Mouse (Mus musculus) c-Kit-positive CD71-positive TER-119-negative erythroid progenitor cells, embryonic 14.5 days (primary cell): Measurements from ENCODE around the gene Smpdl3b.
"Not testable (repeated sequence)": the region's sequence is repeated elsewhere in the genome, so short reads cannot be mapped to it uniquely, and the experiment has no call there.

Experiments used
- DNase-seq: peaks from one replicate; pipeline ENCODE4 v3.0.0-alpha.2; 2013; ENCODE audit warnings: low read depth

The Smpdl3b gene

GRCm38 (mm10) chr4:132756974-132757373 is at the start of gene Smpdl3b:
Gene Smpdl3b, minus strand, starts transcription at chr4:132757252.
- no peak for DNase-seq

- DNase-seq = no peak
Observed at GRCm38 (mm10) chr4:132806620-132807191, 49.7 kb upstream of the Smpdl3b start.

GRCm38 (mm10) chr4:132805599-132806197 is 48.6 kb upstream of the Smpdl3b start:
- no peak for DNase-seq

DNA sequence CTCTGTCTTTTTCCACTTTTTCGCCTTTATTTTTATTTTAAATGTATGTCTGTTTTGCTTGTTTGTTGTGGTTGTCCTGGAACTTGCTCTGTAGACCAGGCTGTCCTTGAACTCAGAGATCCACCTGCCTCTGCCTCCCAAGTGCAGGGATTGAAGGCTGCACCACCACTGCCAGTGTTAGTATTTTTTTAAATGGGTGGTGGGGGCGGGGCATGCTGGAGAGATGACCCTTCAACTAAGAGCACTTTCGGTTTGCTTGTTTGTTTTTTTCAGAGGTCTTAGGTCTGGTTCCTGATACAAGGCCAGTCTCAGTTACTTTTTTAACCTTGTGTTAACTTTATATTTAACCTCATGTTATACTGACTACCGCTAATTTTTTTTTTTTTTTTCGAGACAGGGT is 48.1 kb upstream of the Smpdl3b start:
- no peak for DNase-seq

- DNase-seq = no peak
Observed at GRCm38 (mm10) chr4:132804331-132804730, 47.3 kb upstream of the Smpdl3b start.

DNA sequence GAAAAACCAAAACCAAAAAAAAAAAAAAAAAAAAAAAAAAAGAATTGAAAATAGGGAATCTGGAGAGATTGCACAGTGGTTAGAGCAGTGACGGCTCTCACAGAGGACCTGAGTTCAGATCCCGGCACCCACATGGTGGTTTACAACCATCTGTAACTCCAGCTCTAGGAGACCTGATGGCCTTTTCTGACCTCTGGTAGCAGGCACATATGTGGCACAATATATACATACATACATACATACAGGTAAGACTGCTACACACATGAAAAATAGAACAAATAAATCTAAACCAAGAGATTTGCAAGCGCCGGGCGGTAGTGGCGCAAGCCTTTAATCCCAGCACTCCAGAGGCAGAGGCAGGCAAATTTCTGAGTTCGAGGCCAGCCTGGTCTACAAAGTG is 46.8 kb upstream of the Smpdl3b start:
- no peak for DNase-seq

GRCm38 (mm10) chr4:132803212-132803611 is 46.2 kb upstream of the Smpdl3b start:
- no peak for DNase-seq

DNA sequence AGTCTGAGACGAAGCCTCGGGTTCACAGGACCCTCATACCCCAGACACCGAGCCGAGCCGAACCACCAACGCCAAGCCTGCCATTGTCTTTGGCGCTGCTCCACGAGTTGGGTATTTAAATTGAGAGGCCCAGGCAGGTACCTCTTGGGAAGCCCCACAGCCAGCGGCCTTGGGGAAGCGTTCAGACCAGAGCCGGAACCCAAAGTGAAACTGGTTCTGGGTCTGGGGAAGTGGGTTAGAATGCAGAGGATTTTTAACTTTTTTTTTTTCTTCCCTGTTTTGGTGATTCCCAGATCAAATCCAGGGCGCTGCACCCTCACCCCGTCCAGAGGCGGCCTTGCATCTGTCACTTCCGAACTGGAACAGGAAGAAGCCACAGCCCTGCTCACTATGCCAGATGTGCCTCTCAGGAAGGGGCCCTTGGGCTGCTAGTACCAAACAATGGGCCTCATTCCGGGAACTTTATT is 45.2 kb upstream of the Smpdl3b start:
- no peak for DNase-seq

- no peak for DNase-seq
Observed at GRCm38 (mm10) chr4:132801176-132802077, 44.4 kb upstream of the Smpdl3b start.

DNA sequence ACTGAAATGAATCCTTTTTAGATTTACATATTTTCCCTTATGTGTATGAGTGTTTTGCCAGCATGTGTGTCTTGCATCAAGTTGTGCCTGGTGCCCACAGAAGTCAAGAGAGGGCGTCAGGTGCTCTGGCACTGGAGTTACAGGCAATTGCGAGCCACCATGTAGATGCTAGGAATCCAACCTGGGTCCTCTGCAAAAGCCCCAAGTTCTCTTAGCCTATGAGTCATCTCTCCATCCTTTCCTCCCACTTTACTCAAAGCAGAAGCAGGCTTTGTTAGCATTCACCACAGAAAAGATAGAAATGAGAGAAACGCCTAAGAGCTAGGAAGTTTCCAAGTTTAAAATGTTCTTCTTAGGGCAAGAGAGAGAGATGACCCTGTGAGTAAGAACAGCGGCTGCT is 42.8 kb upstream of the Smpdl3b start:
- no peak for DNase-seq

DNA sequence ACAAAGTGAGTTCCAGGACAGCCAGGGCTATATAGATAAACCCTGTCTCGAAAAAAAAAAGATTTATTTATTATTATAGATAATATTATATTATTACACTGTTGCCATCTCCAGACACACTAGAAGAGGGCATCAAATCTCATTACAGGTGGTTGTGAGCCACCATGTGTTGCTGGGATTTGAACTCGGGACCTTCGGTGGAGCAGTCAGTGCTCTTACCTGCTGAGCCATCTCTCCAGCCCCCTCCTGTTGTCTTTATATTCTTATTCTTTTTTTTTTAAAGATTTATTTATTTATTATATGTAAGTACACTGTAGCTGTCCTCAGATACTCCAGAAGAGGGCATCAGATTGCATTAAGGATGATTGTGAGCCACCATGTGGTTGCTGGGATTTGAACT is 41.6 kb upstream of the Smpdl3b start:
- DNase-seq = not testable (repeated sequence)

DNA sequence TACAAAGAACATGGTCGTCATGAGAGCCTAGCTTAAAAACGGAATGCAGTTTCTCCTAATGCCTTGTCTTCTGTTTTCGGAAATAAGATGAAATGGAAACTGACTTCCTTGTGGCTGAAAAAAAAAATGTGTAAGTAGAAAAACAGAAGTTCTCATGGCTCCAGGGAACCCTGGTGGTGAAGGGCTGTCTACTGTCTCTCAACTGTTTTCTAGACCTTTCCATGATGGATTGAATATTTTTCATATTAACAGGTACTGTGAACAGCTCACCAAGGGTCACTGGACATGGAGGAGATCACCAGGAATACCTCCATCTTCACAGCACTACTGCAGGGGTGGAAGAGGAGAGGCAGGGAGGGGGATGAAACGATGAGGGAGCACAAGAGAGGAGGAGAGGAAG is 41.0 kb upstream of the Smpdl3b start:
- no peak for DNase-seq

DNA sequence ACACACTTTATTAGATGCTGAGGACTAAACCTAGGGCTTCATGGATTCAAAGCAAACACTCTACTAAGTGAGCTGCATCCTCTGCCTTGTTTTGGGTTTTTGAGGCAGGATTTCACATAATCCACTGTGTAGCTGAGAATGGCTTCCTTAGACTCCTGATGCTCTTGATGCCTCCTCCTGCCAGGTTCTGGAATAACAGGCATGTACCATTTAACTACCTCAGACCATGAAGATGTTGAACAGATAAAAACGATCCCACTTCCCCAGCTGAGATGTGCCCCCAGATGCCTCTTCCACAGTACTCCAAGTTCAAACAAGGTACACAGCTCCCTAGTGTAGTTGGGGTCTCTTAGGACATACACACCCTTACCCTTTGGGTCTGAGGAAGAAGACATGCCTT is 40.4 kb upstream of the Smpdl3b start:
- no peak for DNase-seq

DNA sequence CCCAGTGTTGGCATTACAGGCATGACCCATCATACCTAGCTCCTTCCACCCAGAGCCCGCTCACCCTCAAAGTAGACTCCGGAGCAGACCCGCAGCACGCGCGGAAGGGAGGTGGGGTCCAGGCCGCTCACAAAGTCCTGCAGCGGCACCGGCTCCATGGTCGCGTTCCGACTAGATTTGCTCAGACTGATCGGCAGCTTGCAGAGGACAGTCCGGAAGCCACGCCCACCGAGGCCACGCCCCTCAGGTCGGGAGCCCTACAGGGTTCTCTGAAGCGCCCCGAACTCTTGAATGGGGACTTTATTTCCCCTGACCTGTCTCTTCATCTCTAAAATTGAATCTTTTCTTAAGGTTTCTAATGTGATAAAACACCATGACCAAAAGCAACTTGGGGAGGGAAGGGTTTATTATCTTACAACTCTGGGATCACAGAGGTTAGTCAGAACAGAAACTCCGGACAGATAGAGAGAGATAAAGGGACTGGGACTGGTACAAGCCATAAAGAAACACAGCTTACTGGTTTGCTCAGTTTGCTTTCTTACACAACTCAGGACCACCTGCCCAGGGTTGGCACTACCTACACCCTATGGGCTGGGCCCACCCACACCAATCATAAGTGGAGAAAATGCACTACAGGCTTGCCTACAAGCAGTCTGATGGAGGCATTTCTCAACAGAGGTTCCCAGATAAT is 39.3 kb upstream of the Smpdl3b start, which contains the start of gene Themis2:
TSS of gene Themis2 (minus strand) at position 192 of the 691 bp plus-strand sequence.
- DNase-seq = peak; percentile 69

DNA sequence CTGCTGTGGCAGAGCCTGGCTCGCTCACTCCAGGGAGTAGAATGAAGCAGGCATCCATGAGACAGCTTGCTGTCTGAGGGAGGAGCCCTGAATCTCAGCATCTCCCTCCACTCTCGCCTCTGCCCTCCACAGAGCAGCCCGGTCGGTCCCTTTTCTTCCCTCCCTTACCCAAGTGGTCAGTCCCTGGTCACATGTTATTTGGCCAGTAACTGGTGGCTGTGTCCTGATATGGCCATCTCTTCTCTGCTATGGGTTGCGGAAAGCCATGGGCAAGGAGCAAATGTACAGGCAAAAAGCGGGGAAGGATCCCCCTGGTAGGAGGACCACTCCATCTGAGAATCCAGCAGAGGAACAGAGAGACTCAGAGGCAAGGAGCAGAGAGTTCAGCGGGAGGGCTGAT is 38.1 kb upstream of the Smpdl3b start:
- no peak for DNase-seq

- DNase-seq = no peak
Observed at GRCm38 (mm10) chr4:132794760-132795159, 37.7 kb upstream of the Smpdl3b start.

DNA sequence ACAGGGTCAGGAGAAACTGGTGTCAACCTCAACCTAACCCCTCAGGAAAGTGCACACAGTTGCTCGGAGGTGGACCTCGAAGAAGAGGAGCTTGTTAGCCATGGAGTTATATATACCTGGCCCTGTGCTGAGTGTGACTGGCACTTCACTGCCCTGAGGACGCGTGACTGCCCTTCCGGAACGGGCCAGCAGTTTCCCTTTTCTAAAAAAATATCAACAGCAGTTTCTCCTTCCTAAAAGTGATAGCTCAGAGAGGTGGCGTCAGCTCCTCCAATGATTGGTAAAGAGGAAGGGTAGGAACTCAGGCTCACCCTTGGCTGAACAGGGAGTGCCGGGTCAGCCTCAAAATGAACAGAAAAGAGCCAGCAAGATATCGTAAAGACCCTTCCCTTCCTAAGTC is 37.0 kb upstream of the Smpdl3b start:
- no peak for DNase-seq

GRCm38 (mm10) chr4:132793322-132794004 is 36.4 kb upstream of the Smpdl3b start:
- DNase-seq = not testable (repeated sequence)

DNA sequence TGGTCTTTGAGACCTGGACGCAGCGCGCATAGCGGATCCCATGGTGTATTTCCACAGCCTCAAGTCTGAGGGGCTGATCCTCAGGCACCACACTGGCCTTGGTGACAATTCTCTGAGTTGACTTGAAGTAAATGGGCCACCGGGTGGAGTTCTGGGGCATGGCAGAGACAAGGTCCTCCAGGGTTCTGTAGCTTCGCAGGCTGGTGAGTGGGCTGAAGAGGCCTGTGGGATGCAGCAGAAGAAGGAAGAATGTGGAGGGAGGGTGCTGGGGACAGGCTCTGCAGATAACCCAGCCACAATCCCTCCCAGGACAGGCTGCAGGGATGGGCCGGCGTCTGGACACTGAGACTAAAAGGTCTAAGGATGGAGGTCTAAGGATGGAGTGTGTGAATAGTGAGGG is 32.7 kb upstream of the Smpdl3b start:
- DNase-seq = no peak

DNA sequence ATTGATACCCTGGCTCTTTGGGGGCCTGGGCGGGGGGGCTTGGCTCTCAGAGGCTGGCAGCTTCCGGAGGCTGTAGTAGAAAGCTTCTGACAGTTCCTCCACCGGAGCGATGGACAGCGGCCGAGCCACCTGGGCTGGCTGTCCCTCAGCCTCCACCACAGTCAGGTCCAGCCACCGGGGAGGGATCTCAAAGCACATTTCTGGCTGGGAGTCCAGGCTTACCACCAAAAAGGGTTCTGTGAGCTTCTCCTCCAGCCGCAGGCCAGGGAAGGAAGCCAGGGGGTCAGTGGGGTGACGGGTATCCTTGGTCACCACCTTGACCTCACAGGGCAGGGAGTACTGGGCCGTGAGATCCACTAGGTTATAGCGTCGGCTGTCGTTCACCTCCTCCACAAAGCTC is 28.2 kb upstream of the Smpdl3b start:
- DNase-seq = no peak

DNA sequence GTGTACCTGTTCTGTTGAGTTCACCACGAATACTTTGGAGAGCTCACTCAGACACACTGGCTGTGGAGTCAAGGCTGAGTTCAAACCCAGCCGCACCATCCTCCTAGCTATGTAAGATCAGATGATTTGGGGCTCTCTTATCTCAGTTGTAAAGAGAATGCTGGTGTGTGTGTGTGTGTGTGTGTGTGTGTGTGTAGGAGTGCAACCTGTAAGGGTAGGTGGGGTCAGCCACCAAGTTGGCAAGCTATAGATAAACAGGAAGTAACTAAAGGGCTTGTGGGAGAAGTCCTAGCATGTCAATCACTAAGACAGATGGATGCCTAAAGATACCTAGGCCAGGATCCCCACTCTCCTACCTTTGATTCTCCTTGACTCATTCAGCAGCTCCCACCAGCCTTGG is 26.7 kb upstream of the Smpdl3b start:
- no peak for DNase-seq

DNA sequence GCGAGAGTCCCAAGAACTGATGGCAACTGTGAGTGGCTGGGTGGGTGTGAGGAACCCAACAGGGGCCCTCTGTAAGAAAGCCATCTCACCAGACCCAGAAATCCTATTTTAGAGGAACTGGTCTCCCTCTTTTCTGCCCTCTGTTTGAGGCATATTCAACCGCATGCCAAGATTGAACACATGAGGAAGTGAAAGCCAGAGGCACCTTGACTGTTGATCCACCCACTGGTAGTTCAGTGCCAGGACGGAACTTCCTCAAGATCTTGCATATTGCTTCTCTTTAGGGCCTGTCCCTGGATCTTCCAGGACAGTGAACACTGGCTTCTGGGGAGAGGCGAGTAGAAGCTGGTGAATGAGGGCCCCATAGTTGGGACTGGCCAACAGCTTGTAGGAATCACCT is 23.2 kb upstream of the Smpdl3b start:
- DNase-seq = no peak
